Mouse (Mus musculus): ENCODE measurements around the gene Sirt3. TPM values are rescaled to one million over a fixed set of nuclear protein-coding genes. Genes with fewer than 3 reads are reported as not detected.

Gene Sirt3
- polyA plus RNA-seq, 1 experiment from 2014 or later, result 34.8 TPM

DNA sequence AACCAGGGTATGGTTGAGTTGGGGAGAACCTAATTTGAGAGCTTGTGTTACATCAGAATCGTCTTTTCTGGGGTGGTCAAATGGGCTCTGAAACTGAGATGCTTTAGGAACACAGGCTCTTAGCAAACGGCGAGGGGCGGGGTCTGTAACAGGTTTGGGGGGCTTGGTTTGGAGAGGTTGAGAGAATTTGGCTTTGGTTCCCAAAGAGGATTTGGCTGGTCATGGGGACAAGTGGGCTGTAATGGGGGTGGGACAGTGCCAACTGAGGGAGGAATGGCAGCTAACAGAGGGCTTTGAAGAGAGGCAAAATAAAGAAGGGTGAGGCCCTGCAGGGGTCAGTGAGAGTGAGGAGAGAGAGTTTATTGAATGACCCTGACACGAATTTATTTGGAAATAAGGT lies 42.6 kb downstream of the Sirt3 start:
- no peak for ATAC-seq (replicated peaks; ENCODE audit: insufficient number of reproducible peaks, low FRiP score, low TSS enrichment)
- Histone ChIP-seq H3K4me3 (ENCODE audit: low read depth, low read length) (no peak overlapping the region), H3K27ac (ENCODE audit: low read depth, low read length) (no peak overlapping the region), H3K36me3 (ENCODE audit: control insufficient read depth, insufficient read depth, low read length) (no peaks in the 10 kb centered on the region), H3K4me1 (ENCODE audit: control insufficient read depth, insufficient read depth, low read length) (no peaks in the 10 kb centered on the region), H3K9me3 (replicated peaks; ENCODE audit: control insufficient read depth, low read length) (no peaks in the 10 kb centered on the region), H3K27me3 (ENCODE audit: control insufficient read depth, insufficient read depth, low read length) (peaks cover 53% of the 10 kb centered on the region), H3K9ac (ENCODE audit: low read depth, low read length) (no peak overlapping the region), H3K4me2 (no peak overlapping the region)
- 54% methylated on average over 5 of the region's 5 CpGs for WGBS (ENCODE audit: insufficient replicate concordance)

DNA sequence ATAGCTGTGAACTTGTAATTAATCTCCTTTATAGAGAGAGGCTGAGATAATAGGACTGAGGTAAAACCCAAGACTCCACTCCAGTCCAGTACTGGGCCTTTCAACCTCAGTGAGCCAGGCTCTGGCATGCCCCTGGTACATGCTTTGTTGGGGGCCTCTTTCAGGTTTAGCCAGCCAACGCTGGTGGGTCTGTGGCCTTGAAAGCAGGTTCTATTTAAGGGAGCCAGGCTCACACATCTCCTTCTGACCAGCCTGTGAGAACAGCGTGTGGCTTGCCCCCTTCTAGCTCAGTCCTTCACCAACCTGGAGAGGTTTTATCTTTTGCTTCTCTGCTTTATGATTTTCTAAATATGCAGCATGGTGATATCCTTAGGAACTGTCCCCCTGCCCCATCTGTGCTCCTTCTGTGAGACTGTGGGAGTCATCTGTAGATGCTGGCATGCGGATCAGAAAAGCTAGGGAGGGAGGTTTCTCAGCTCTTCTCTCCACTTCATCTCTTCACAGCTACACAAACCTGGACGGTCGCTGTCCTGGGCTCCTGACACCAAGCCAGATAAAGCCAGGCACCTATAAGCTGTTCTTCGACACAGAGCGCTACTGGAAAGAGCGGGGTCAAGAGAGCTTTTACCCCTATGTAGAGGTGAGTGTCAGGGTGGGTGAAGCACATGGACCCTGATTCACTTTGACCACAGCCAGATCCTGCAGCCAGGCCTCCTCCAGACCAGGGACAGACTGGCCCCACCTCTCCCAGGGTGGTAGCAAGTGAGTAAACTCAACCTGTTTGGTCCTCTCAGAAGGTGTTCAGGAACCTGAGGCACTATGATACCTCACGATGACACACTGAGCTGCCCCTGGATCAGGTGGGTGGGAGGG lies 45.6 kb downstream of the Sirt3 start:
- H3K9me3 ChIP-seq (replicated peaks; ENCODE audit: control insufficient read depth, low read length), result no peaks in the 10 kb centered on the region
- H3K4me2 ChIP-seq, result no peak overlapping the region
- ATAC-seq (replicated peaks; ENCODE audit: insufficient number of reproducible peaks, low FRiP score, low TSS enrichment), result no peak
- no peak overlapping the region for H3K9ac ChIP-seq (ENCODE audit: low read depth, low read length)
- WGBS (ENCODE audit: insufficient replicate concordance), result 65% methylated on average over 9 of the region's 9 CpGs
- no peaks in the 10 kb centered on the region for H3K4me1 ChIP-seq (ENCODE audit: control insufficient read depth, insufficient read depth, low read length)
- H3K36me3 ChIP-seq (ENCODE audit: control insufficient read depth, insufficient read depth, low read length), result no peaks in the 10 kb centered on the region
- H3K27me3 ChIP-seq (ENCODE audit: control insufficient read depth, insufficient read depth, low read length), result peaks cover 31% of the 10 kb centered on the region
- H3K4me3 ChIP-seq (ENCODE audit: low read depth, low read length), result no peak overlapping the region
- H3K27ac ChIP-seq (ENCODE audit: low read depth, low read length), result no peak overlapping the region

DNA sequence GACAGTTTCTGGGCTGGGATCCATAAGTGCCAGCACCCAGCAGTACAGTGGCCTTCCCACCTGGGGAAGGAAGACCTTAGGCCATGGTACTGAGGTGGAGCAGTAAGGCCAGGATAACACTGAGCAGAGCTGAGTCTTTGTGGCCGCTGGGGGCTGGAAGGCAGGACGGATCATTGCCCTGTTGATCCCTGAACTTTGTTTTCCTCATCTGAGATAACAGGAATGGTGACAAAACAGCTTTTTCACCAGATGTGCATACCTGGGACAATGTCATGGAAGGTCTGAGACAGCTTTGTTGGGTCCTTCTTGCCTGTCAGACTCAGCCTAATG lies 46.4 kb downstream of the Sirt3 start:
- WGBS (ENCODE audit: insufficient replicate concordance), result 75% methylated on average over 2 of the region's 2 CpGs
- no peaks in the 10 kb centered on the region for H3K4me1 ChIP-seq (ENCODE audit: control insufficient read depth, insufficient read depth, low read length)
- H3K27ac ChIP-seq (ENCODE audit: low read depth, low read length), result no peak overlapping the region
- peaks cover 23% of the 10 kb centered on the region for H3K27me3 ChIP-seq (ENCODE audit: control insufficient read depth, insufficient read depth, low read length)
- H3K36me3 ChIP-seq (ENCODE audit: control insufficient read depth, insufficient read depth, low read length), result no peaks in the 10 kb centered on the region
- no peaks in the 10 kb centered on the region for H3K9me3 ChIP-seq (replicated peaks; ENCODE audit: control insufficient read depth, low read length)
- H3K4me3 ChIP-seq (ENCODE audit: low read depth, low read length), result no peak overlapping the region
- no peak for ATAC-seq (replicated peaks; ENCODE audit: insufficient number of reproducible peaks, low FRiP score, low TSS enrichment)
- H3K9ac ChIP-seq (ENCODE audit: low read depth, low read length), result no peak overlapping the region
- H3K4me2 ChIP-seq, result no peak overlapping the region

DNA sequence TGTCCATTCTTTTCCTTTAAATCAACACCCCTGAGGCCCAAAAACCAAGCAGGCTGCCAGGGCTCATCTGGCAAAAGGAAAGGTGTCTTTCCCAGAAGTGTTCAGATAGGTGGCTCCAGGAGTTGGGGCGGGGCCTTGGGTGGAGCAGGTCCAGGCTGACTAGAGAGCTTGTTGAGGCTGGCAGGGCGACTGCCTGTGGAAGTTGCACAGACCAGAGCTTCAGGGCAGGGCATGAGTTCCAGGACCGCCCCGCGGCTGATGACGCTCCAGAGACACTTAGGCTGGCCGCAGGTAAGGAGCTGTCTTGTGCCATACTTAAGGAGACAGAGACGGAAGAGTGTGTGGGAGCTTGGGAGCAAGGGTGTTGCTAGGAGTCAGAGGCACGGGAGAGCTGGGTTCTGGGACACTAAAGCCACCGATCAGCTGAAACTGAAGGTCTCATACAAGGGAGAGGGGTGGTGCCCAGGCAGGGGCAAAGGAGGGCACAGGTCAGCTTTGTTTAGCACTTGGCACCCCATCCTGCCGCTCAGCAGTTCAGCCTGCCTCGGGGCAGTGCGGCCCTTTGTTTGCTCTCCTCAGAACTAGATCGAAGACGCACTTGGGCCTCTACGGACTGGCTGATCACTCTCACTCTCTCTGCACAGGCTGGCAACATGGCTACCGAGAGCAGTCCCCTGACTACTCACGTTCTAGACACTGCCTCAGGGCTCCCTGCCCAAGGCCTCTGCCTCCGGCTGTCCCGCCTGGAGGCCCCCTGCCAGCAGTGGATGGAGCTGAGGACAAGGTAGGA lies 46.9 kb downstream of the Sirt3 start, which contains the start of gene Urah:
Gene Urah, plus strand, starts transcription at position 51 of the 790 bp plus-strand sequence.
- Histone ChIP-seq H3K4me2 (no peak within 1 kb of the TSS), H3K9ac (ENCODE audit: low read depth, low read length) (no peak within 1 kb of the TSS), H3K36me3 (ENCODE audit: control insufficient read depth, insufficient read depth, low read length) (no peaks in the 10 kb centered on the region), H3K9me3 (replicated peaks; ENCODE audit: control insufficient read depth, low read length) (no peaks in the 10 kb centered on the region), H3K27ac (ENCODE audit: low read depth, low read length) (no peak within 1 kb of the TSS), H3K27me3 (ENCODE audit: control insufficient read depth, insufficient read depth, low read length) (peaks cover 21% of the 10 kb centered on the region), H3K4me3 (ENCODE audit: low read depth, low read length) (no peak within 1 kb of the TSS), H3K4me1 (ENCODE audit: control insufficient read depth, insufficient read depth, low read length) (no peaks in the 10 kb centered on the region)
- WGBS (ENCODE audit: insufficient replicate concordance), result 40% methylated on average over 20 of the region's 20 CpGs
- ATAC-seq (replicated peaks; ENCODE audit: insufficient number of reproducible peaks, low FRiP score, low TSS enrichment), result no peak

DNA sequence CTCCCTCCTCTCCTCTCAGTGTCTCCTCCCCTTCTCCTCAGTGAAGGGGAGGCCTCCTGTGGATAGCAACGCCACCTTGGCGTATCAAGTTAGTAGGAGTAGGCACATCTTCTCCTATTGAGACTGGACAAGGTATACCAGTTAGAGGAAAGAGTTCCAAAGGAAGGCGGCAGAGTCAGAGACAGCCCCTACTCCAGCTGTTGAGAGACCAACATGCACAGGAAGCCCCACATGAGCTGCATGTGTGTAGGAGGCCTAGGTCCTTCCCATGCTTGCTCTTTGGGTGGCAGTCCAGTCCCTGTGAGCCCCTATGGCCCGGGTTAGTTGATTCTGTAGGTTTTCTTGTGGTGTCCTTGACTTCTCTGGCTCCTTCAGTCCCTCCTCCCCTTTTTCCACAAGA lies 48.8 kb downstream of the Sirt3 start:
- 71% methylated on average over 4 of the region's 4 CpGs for WGBS (ENCODE audit: insufficient replicate concordance)
- Histone ChIP-seq H3K9me3 (replicated peaks; ENCODE audit: control insufficient read depth, low read length) (no peaks in the 10 kb centered on the region), H3K4me3 (ENCODE audit: low read depth, low read length) (no peak overlapping the region), H3K4me1 (ENCODE audit: control insufficient read depth, insufficient read depth, low read length) (no peaks in the 10 kb centered on the region), H3K4me2 (no peak overlapping the region), H3K36me3 (ENCODE audit: control insufficient read depth, insufficient read depth, low read length) (no peaks in the 10 kb centered on the region), H3K9ac (ENCODE audit: low read depth, low read length) (no peak overlapping the region), H3K27me3 (ENCODE audit: control insufficient read depth, insufficient read depth, low read length) (peaks cover 10% of the 10 kb centered on the region), H3K27ac (ENCODE audit: low read depth, low read length) (no peak overlapping the region)
- no peak for ATAC-seq (replicated peaks; ENCODE audit: insufficient number of reproducible peaks, low FRiP score, low TSS enrichment)

DNA sequence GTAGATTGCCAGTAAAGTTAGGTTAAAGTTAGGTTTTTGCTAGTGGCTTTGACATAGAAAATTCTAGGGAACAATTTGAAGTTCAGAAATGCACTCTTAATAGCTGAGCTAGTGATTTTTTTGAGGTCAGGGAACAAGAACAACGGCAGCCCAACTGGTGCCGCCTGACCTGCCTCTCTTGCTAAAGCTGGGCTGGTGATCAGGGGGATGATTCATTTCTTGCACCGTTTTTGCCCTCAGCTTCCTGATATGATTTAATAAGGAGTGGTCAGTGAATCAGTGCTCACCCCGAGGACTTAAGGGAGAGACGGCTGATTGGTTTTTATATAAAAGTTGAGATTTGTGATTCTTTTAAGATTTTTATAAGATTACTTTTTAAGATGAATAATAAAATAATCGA lies 50.7 kb downstream of the Sirt3 start:
- H3K4me3 ChIP-seq (ENCODE audit: low read depth, low read length), result no peak overlapping the region
- 65% methylated on average over 6 of the region's 6 CpGs for WGBS (ENCODE audit: insufficient replicate concordance)
- H3K4me1 ChIP-seq (ENCODE audit: control insufficient read depth, insufficient read depth, low read length), result no peaks in the 10 kb centered on the region
- no peak overlapping the region for H3K4me2 ChIP-seq
- H3K9ac ChIP-seq (ENCODE audit: low read depth, low read length), result no peak overlapping the region
- H3K9me3 ChIP-seq (replicated peaks; ENCODE audit: control insufficient read depth, low read length), result no peaks in the 10 kb centered on the region
- no peaks in the 10 kb centered on the region for H3K36me3 ChIP-seq (ENCODE audit: control insufficient read depth, insufficient read depth, low read length)
- no peak overlapping the region for H3K27ac ChIP-seq (ENCODE audit: low read depth, low read length)
- ATAC-seq (replicated peaks; ENCODE audit: insufficient number of reproducible peaks, low FRiP score, low TSS enrichment), result no peak
- peaks cover 7% of the 10 kb centered on the region for H3K27me3 ChIP-seq (ENCODE audit: control insufficient read depth, insufficient read depth, low read length)

DNA sequence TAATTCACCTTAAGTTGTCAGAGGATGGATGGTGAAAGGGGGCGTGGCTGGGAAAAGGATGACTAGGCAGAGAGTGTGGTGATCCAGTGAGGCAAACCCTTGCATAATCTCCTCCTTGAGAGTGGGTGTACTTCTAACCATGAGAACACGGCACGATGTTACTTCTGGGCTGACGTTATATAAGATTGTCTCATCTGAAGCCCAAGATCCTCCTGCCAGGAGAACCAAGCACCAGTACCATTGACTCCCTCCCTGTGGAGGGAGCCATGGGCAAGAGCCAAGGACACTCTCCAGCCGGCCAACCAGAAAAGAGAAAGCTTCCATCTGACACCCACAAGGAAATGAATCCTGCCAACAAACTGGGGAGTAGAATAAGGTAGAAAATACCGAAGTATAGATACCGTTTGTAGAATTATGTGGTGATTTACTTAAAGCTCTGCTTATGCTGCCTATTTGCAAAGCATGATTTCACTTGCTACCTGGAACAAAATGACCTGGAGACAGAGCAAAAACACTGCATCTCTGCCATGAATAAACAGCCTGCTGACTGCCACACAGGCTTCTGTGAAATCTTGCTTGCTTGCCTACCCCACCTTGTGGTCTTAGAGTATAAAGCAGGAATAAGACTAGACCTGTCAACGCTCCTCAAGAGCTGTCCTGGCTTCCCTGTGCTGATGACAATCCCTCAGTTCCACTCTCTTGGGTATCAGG lies 53.8 kb downstream of the Sirt3 start:
- Histone ChIP-seq H3K9ac (ENCODE audit: low read depth, low read length) (no peak overlapping the region), H3K9me3 (replicated peaks; ENCODE audit: control insufficient read depth, low read length) (no peaks in the 10 kb centered on the region), H3K36me3 (ENCODE audit: control insufficient read depth, insufficient read depth, low read length) (no peaks in the 10 kb centered on the region), H3K4me3 (ENCODE audit: low read depth, low read length) (no peak overlapping the region), H3K27me3 (ENCODE audit: control insufficient read depth, insufficient read depth, low read length) (no peaks in the 10 kb centered on the region; the same call in 1 of the 2 replicates), H3K4me2 (no peak overlapping the region), H3K27ac (ENCODE audit: low read depth, low read length) (no peak overlapping the region), H3K4me1 (ENCODE audit: control insufficient read depth, insufficient read depth, low read length) (no peaks in the 10 kb centered on the region)
- WGBS (ENCODE audit: insufficient replicate concordance), result 23% methylated on average over 8 of the region's 8 CpGs
- ATAC-seq (replicated peaks; ENCODE audit: insufficient number of reproducible peaks, low FRiP score, low TSS enrichment), result no peak

DNA sequence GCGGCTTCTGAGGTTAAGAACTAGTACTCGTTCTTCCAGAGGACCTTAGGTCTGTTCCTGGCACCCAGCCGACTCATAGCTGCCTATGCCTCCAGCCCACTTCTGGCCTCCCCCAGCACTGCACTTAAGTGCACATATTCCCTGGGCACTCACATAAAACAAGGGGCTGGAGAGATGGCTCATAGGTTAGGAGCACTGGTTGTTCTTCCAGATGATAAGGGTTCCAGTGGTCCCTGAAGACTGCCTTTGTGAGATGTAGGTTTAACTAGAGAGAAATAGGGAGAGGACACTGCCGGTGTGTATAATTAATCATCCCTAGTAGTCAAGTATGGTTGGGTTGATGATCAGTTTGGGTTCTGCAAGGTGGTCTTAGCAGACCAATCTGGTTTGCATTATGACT lies 59.4 kb downstream of the Sirt3 start:
- Histone ChIP-seq H3K4me3 (ENCODE audit: low read depth, low read length) (no peak overlapping the region), H3K9me3 (replicated peaks; ENCODE audit: control insufficient read depth, low read length) (no peaks in the 10 kb centered on the region), H3K4me2 (no peak overlapping the region), H3K36me3 (ENCODE audit: control insufficient read depth, insufficient read depth, low read length) (no peaks in the 10 kb centered on the region), H3K9ac (ENCODE audit: low read depth, low read length) (no peak overlapping the region), H3K27ac (ENCODE audit: low read depth, low read length) (no peak overlapping the region), H3K4me1 (ENCODE audit: control insufficient read depth, insufficient read depth, low read length) (no peaks in the 10 kb centered on the region), H3K27me3 (ENCODE audit: control insufficient read depth, insufficient read depth, low read length) (no peaks in the 10 kb centered on the region)
- 88% methylated on average over 4 of the region's 4 CpGs for WGBS (ENCODE audit: insufficient replicate concordance)
- ATAC-seq (replicated peaks; ENCODE audit: insufficient number of reproducible peaks, low FRiP score, low TSS enrichment), result no peak
